Mouse (Mus musculus): ENCODE data around the gene Gnas.

- TF ChIP-seq EP300 (IDR thresholded peaks at IDR 0.05), result no peak
- no peak for TF ChIP-seq CTCF (IDR thresholded peaks at IDR 0.05)
These were observed 7.0 kb downstream of the Gnas start for GRCm38 (mm10) chr2:174291029-174291661.
